Mouse (Mus musculus) embryonic facial prominence, embryonic 11.5 days (tissue): ENCODE measurements at regions not wholly inside any gene's neighbourhood (a gene's known extent, or its start where the extent isn't known, plus 50 kb on each side); places are given as distances from the start of the nearest gene placed in this dataset.
"Not testable (repeated sequence)": the region's sequence is repeated elsewhere in the genome, so short reads cannot be mapped to it uniquely, and the experiment has no call there.

Experiments used
- ATAC-seq: fragments of 200-750 bp; cut with Nextera tagmentation; replicated peaks from 2 replicates; pipeline ENCODE4 v1.8.0; 2017; ENCODE audit warnings: low read depth; ENCODE audit not compliant: insufficient number of reproducible peaks, low FRiP score, low TSS enrichment
- DNase-seq: peaks from one replicate; pipeline ENCODE4 v3.0.0-alpha.2; 2015; ENCODE audit warnings: low spot score
- H3K27ac ChIP-seq: fragments of 300-500 bp; sonication (generic); replicated peaks from 2 replicates; pipeline ENCODE4 v1.5.1; 2014; ENCODE audit warnings: mild to moderate bottlenecking, low read depth, low read length, control low read depth
- H3K27me3 ChIP-seq: fragments of 300-500 bp; sonication (generic); 2 replicates; pipeline ENCODE4 v1.6.1; 2014; ENCODE audit warnings: mild to moderate bottlenecking, low read length, moderate library complexity, mixed read lengths; ENCODE audit not compliant: control insufficient read depth, insufficient read depth
- H3K36me3 ChIP-seq: fragments of 300-500 bp; sonication (generic); replicated peaks from 2 replicates; pipeline ENCODE4 v1.6.1; 2014; ENCODE audit warnings: low read depth, mild to moderate bottlenecking, low read length, moderate library complexity, mixed read lengths; ENCODE audit not compliant: control insufficient read depth, insufficient read depth
- H3K4me1 ChIP-seq: fragments of 300-500 bp; sonication (generic); 2 replicates; pipeline ENCODE4 v1.6.1; 2014; ENCODE audit warnings: low read length, mixed read lengths; ENCODE audit not compliant: control insufficient read depth, insufficient read depth
- H3K4me2 ChIP-seq: fragments of 300-500 bp; sonication (generic); 2 replicates; pipeline ENCODE4 v1.6.1; 2014; ENCODE audit warnings: low read depth, mild to moderate bottlenecking, control low read depth, low read length, moderate library complexity
- H3K4me3 ChIP-seq: fragments of 300-500 bp; sonication (generic); 2 replicates; pipeline ENCODE4 v1.5.1; 2014; ENCODE audit warnings: low read depth, low read length, control low read depth
- H3K9ac ChIP-seq: fragments of 300-500 bp; sonication (generic); replicated peaks from 2 replicates; pipeline ENCODE4 v1.6.1; 2014; ENCODE audit warnings: mild to moderate bottlenecking, control low read depth, low read length
- H3K9me3 ChIP-seq: fragments of 300-500 bp; sonication (generic); replicated peaks from 2 replicates; pipeline ENCODE4 v1.6.1; 2016; ENCODE audit warnings: mild to moderate bottlenecking, low read length, inconsistent platforms, mixed read lengths; ENCODE audit not compliant: control insufficient read depth
- WGBS: fragments of 180-500 bp; shearing (Covaris S2); extraction: QIAGEN DNeasy Blood & Tissue Kit; methylation state at CpG from one replicate; pipeline ENCODE4 v1.1.7; 2014; 5-methylcytosine and 5-hydroxymethylcytosine counted together

- Histone ChIP-seq H3K4me3 (no peak overlapping the region), H3K27me3 (no peaks in the 10 kb centered on the region), H3K9ac (no peak overlapping the region), H3K27ac (no peak overlapping the region), H3K4me1 (no peaks in the 10 kb centered on the region), H3K9me3 (no peaks in the 10 kb centered on the region), H3K4me2 (no peak overlapping the region), H3K36me3 (no peaks in the 10 kb centered on the region)
- DNase-seq (peak; percentile 24), ATAC-seq (no peak)
- WGBS, result 23% methylated on average over 4 of the region's 4 CpGs
Observed at GRCm38 (mm10) chr4:16944901-16945300, 2660.3 kb upstream of the Gm12353 start.

GRCm38 (mm10) chr4:16954591-16954990 is 2650.7 kb upstream of the Gm12353 start:
- not testable (repeated sequence) for H3K27me3 ChIP-seq, H3K4me3 ChIP-seq, DNase-seq, H3K36me3 ChIP-seq, H3K27ac ChIP-seq, H3K9ac ChIP-seq, H3K9me3 ChIP-seq, H3K4me1 ChIP-seq, H3K4me2 ChIP-seq, ATAC-seq
- WGBS, result 62% methylated on average over 1 of the region's 1 CpGs

GRCm38 (mm10) chr4:16954991-16955390 is 2650.3 kb upstream of the Gm12353 start:
- not testable (repeated sequence) for H3K9me3 ChIP-seq, H3K36me3 ChIP-seq, H3K4me2 ChIP-seq, DNase-seq, H3K9ac ChIP-seq, H3K27ac ChIP-seq, H3K4me1 ChIP-seq, H3K4me3 ChIP-seq, H3K27me3 ChIP-seq, ATAC-seq
- 83% methylated on average over 5 of the region's 5 CpGs for WGBS

GRCm38 (mm10) chr4:16981733-16982230 is 2623.5 kb upstream of the Gm12353 start:
- no peak overlapping the region for H3K4me3 ChIP-seq
- 78% methylated on average over 1 of the region's 1 CpGs for WGBS
- DNase-seq, result no peak
- no peak overlapping the region for H3K27ac ChIP-seq
- H3K4me1 ChIP-seq, result no peaks in the 10 kb centered on the region
- H3K36me3 ChIP-seq, result no peaks in the 10 kb centered on the region
- no peak overlapping the region for H3K4me2 ChIP-seq
- H3K27me3 ChIP-seq, result no peaks in the 10 kb centered on the region
- ATAC-seq, result no peak
- no peaks in the 10 kb centered on the region for H3K9me3 ChIP-seq
- no peak overlapping the region for H3K9ac ChIP-seq

- Histone ChIP-seq H3K4me1 (no peaks in the 10 kb centered on the region), H3K27ac (no peak overlapping the region), H3K27me3 (no peaks in the 10 kb centered on the region), H3K36me3 (no peaks in the 10 kb centered on the region), H3K4me3 (no peak overlapping the region), H3K9ac (no peak overlapping the region), H3K4me2 (no peak overlapping the region), H3K9me3 (no peaks in the 10 kb centered on the region)
- DNase-seq (peak; percentile 7), ATAC-seq (no peak)
- WGBS, result 30% methylated on average over 2 of the region's 2 CpGs
Observed at GRCm38 (mm10) chr4:17026685-17027084, 2578.6 kb upstream of the Gm12353 start.
